Mouse (Mus musculus) forebrain, embryonic 10.5 days (tissue): ENCODE measurements around the gene Pdlim1. TPM values are rescaled to one million over a fixed set of nuclear protein-coding genes. Genes with fewer than 3 reads are reported as not detected.

Experiments
- DNase-seq: peaks from one replicate; pipeline ENCODE4 v3.0.0-alpha.2; 2017; ENCODE audit warnings: low spot score; ENCODE audit errors: extremely low spot score
- H3K27ac ChIP-seq: fragments of 300-500 bp; sonication (generic); 2 replicates; pipeline ENCODE4 v1.5.1; 2016; ENCODE audit warnings: mild to moderate bottlenecking
- H3K27me3 ChIP-seq: fragments of 300-500 bp; sonication (generic); 2 replicates; pipeline ENCODE4 v1.6.1; 2016; ENCODE audit warnings: mild to moderate bottlenecking; ENCODE audit not compliant: poor library complexity, severe bottlenecking
- H3K36me3 ChIP-seq: fragments of 300-500 bp; sonication (generic); replicated peaks from 2 replicates; pipeline ENCODE4 v1.6.1; 2016; ENCODE audit warnings: mild to moderate bottlenecking, moderate library complexity
- H3K4me1 ChIP-seq: fragments of 300-500 bp; sonication (generic); 2 replicates; pipeline ENCODE4 v1.6.1; 2016
- H3K4me3 ChIP-seq: fragments of 300-500 bp; sonication (generic); 2 replicates; pipeline ENCODE4 v1.5.1; 2016; ENCODE audit warnings: mild to moderate bottlenecking, moderate library complexity
- H3K9me3 ChIP-seq: fragments of 300-500 bp; sonication (generic); 2 replicates; pipeline ENCODE4 v1.6.1; 2016; ENCODE audit warnings: mild to moderate bottlenecking, moderate library complexity
- WGBS: fragments of 180-500 bp; shearing (Covaris S2); methylation state at CpG from one replicate; pipeline ENCODE4 v1.1.7; 2016; 5-methylcytosine and 5-hydroxymethylcytosine counted together
- polyA plus RNA-seq: library from polyadenylated mRNA; unstranded; fragments of >200 nt; fragmentation: Nextera tagmentation; extraction: Ambion mirVana; gene quantifications from 2 replicates; pipeline ENCODE4 v1.2.1, GENCODE M21; 2016

The Pdlim1 gene
- polyA plus RNA-seq, 1 experiment from 2014 or later = 108 TPM

GRCm38 (mm10) chr19:40253768-40254167 is 17.9 kb downstream of the Pdlim1 start:
- 76% methylated on average over 13 of the region's 13 CpGs for WGBS
- H3K36me3 ChIP-seq = peaks cover 10% of the 10 kb centered on the region
- no peaks in the 10 kb centered on the region for H3K27me3 ChIP-seq
- H3K9me3 ChIP-seq = no peaks in the 10 kb centered on the region
- no peak for DNase-seq
- H3K4me1 ChIP-seq = peaks cover 12% of the 10 kb centered on the region; the same call in 1 of the 2 replicates
- H3K4me3 ChIP-seq = no peak overlapping the region
- H3K27ac ChIP-seq = no peak overlapping the region

- Histone ChIP-seq H3K36me3 (peaks cover 12% of the 10 kb centered on the region), H3K27me3 (no peaks in the 10 kb centered on the region), H3K27ac (no peak overlapping the region), H3K4me3 (no peak overlapping the region), H3K4me1 (peaks cover 22% of the 10 kb centered on the region), H3K9me3 (no peaks in the 10 kb centered on the region)
- 85% methylated on average over 4 of the region's 4 CpGs for WGBS
- no peak for DNase-seq
Observed at GRCm38 (mm10) chr19:40251115-40251514, 20.5 kb downstream of the Pdlim1 start.

- 83% methylated on average over 11 of the region's 11 CpGs for WGBS
- Histone ChIP-seq H3K4me1 (peaks cover 22% of the 10 kb centered on the region), H3K27me3 (no peaks in the 10 kb centered on the region), H3K27ac (no peak overlapping the region), H3K9me3 (no peaks in the 10 kb centered on the region), H3K4me3 (no peak overlapping the region), H3K36me3 (peaks cover 12% of the 10 kb centered on the region)
- no peak for DNase-seq
Observed at GRCm38 (mm10) chr19:40249352-40249751, 22.3 kb downstream of the Pdlim1 start.

GRCm38 (mm10) chr19:40248476-40248875 is 23.2 kb downstream of the Pdlim1 start:
- Histone ChIP-seq H3K4me1 (peaks cover 17% of the 10 kb centered on the region), H3K36me3 (peaks cover 12% of the 10 kb centered on the region), H3K4me3 (no peak overlapping the region), H3K9me3 (no peaks in the 10 kb centered on the region), H3K27ac (no peak overlapping the region), H3K27me3 (no peaks in the 10 kb centered on the region)
- WGBS = 90% methylated on average over 5 of the region's 5 CpGs
- no peak for DNase-seq

GRCm38 (mm10) chr19:40247268-40247666 is 24.4 kb downstream of the Pdlim1 start:
- 54% methylated on average over 5 of the region's 5 CpGs for WGBS
- Histone ChIP-seq H3K36me3 (peaks cover 18% of the 10 kb centered on the region), H3K4me1 (peaks cover 15% of the 10 kb centered on the region), H3K9me3 (no peaks in the 10 kb centered on the region), H3K27ac (0 out of 2 replicates have a peak overlapping the region, but pooled peaks have one; percentile 40), H3K4me3 (no peak overlapping the region), H3K27me3 (no peaks in the 10 kb centered on the region)
- no peak for DNase-seq

GRCm38 (mm10) chr19:40246646-40247267 is 24.9 kb downstream of the Pdlim1 start:
- WGBS = 87% methylated on average over 7 of the region's 7 CpGs
- no peak for DNase-seq
- Histone ChIP-seq H3K27me3 (no peaks in the 10 kb centered on the region), H3K4me3 (no peak overlapping the region), H3K9me3 (no peaks in the 10 kb centered on the region), H3K36me3 (peaks cover 18% of the 10 kb centered on the region), H3K27ac (peak overlapping the region; percentile 40; the same call in 1 of the 2 replicates), H3K4me1 (peaks cover 17% of the 10 kb centered on the region)

GRCm38 (mm10) chr19:40240838-40241689 is 30.6 kb downstream of the Pdlim1 start:
- Histone ChIP-seq H3K9me3 (no peaks in the 10 kb centered on the region), H3K27ac (peak overlapping the region; percentile 81), H3K36me3 (peaks cover 6% of the 10 kb centered on the region), H3K4me3 (no peak overlapping the region), H3K4me1 (peaks cover 23% of the 10 kb centered on the region), H3K27me3 (no peaks in the 10 kb centered on the region)
- 43% methylated on average over 14 of the region's 14 CpGs for WGBS
- peak; percentile 40 for DNase-seq

GRCm38 (mm10) chr19:40240360-40240759 is 31.3 kb downstream of the Pdlim1 start:
- Histone ChIP-seq H3K4me1 (peaks cover 23% of the 10 kb centered on the region), H3K27ac (peak overlapping the region; percentile 81), H3K27me3 (no peaks in the 10 kb centered on the region), H3K9me3 (no peaks in the 10 kb centered on the region), H3K36me3 (peaks cover 6% of the 10 kb centered on the region), H3K4me3 (no peak overlapping the region)
- DNase-seq = no peak
- 77% methylated on average over 6 of the region's 6 CpGs for WGBS

GRCm38 (mm10) chr19:40238175-40238850 is 33.3 kb downstream of the Pdlim1 start:
- no peak overlapping the region for H3K4me3 ChIP-seq
- WGBS = 86% methylated on average over 6 of the region's 6 CpGs
- peaks cover 23% of the 10 kb centered on the region for H3K4me1 ChIP-seq
- no peak overlapping the region for H3K27ac ChIP-seq
- H3K36me3 ChIP-seq = peaks cover 6% of the 10 kb centered on the region
- H3K9me3 ChIP-seq = no peaks in the 10 kb centered on the region
- no peak for DNase-seq
- H3K27me3 ChIP-seq = no peaks in the 10 kb centered on the region

- peaks cover 9% of the 10 kb centered on the region for H3K36me3 ChIP-seq
- H3K4me3 ChIP-seq = no peak overlapping the region
- H3K4me1 ChIP-seq = no peaks in the 10 kb centered on the region
- H3K27me3 ChIP-seq = no peaks in the 10 kb centered on the region
- H3K9me3 ChIP-seq = no peaks in the 10 kb centered on the region
- 99% methylated on average over 2 of the region's 2 CpGs for WGBS
- DNase-seq = no peak
- no peak overlapping the region for H3K27ac ChIP-seq
Observed at GRCm38 (mm10) chr19:40232560-40232959, 39.1 kb downstream of the Pdlim1 start.

- no peaks in the 10 kb centered on the region for H3K27me3 ChIP-seq
- peaks cover 9% of the 10 kb centered on the region for H3K36me3 ChIP-seq
- no peak overlapping the region for H3K27ac ChIP-seq
- 70% methylated on average over 7 of the region's 7 CpGs for WGBS
- no peaks in the 10 kb centered on the region for H3K4me1 ChIP-seq
- DNase-seq = no peak
- no peaks in the 10 kb centered on the region for H3K9me3 ChIP-seq
- no peak overlapping the region for H3K4me3 ChIP-seq
Observed at GRCm38 (mm10) chr19:40231825-40232541, 39.7 kb downstream of the Pdlim1 start.

- H3K36me3 ChIP-seq = peaks cover 9% of the 10 kb centered on the region
- H3K27me3 ChIP-seq = no peaks in the 10 kb centered on the region
- no peak for DNase-seq
- H3K9me3 ChIP-seq = no peaks in the 10 kb centered on the region
- H3K4me3 ChIP-seq = no peak overlapping the region
- WGBS = 87% methylated on average over 13 of the region's 13 CpGs
- no peak overlapping the region for H3K27ac ChIP-seq
- H3K4me1 ChIP-seq = no peaks in the 10 kb centered on the region
Observed at GRCm38 (mm10) chr19:40231074-40231738, 40.4 kb downstream of the Pdlim1 start.
